In the genomic region with DNA sequence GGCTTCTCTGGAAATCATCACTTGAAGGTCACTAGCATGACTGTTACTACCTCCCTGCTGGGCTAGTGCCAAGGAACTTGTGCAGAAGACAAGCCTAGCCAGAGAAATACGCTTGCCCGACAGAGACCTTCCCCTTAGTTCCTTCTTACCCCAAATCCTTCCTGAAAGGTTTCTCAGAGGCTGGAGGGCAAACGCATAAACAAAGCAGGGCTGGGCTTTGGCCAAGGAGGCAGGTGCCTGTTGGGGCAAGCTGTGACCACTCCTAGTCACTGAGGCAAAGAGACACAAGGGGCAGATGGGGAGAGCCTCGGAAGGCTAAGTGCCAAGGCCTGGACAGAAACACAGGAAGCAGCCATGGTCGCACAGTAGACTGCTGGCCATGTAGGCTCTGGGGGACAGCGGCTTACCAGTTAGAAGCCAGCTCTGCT, we compare ENCODE assay signal across 8 mouse cellular contexts. TPM values are rescaled to one million over a fixed set of nuclear protein-coding genes. Genes with fewer than 3 reads are reported as not detected.
DNase-seq lines count a peak whose midpoint lies in the region.

No protein-coding gene starts in this region.

- peak; percentile 23 to 49 for DNase-seq in layer of hippocampus, postnatal 10 days (ENCODE audit: low spot score in 2 of 2)
- DNase-seq in layer of hippocampus, adult 18-20 months (ENCODE audit: low spot score in 2 of 2), result no peak
- peak; percentile 82 for DNase-seq in cerebellum, adult 11 months
- DNase-seq in heart, adult 9 months (ENCODE audit: low spot score in 2 of 2), result peak; percentile 5 to 34
- DNase-seq in lung, postnatal 4 days, result peak; percentile 21 to 58
- no peak for DNase-seq in yolk sac, embryonic 10.5 days (ENCODE audit: low spot score)
- DNase-seq in left cerebral cortex, postnatal 36 days (ENCODE audit: low spot score in 2 of 2), result no peak
- DNase-seq in right cerebral cortex, postnatal 4 days, result no peak

- intact Hi-C loops in left cerebral cortex, postnatal 36 days (cut with DNase I), result no loop called here

RNA-seq across cellular contexts. Expression of a gene that starts 37.7 kb away (rescaled TPM):
- total RNA-seq in layer of hippocampus, postnatal 10 days (2021), result 100 to 1,000 TPM in 1 of 2 experiments, 10 to 100 TPM in 1; 95.0 to 100 TPM
- 10 to 100 TPM; 82.1 to 83.8 TPM for total RNA-seq in layer of hippocampus, adult 18-20 months (2021)
- total RNA-seq in left cerebral cortex, postnatal 36 days (2021), result 10 to 100 TPM; 81.4 to 90.6 TPM

Comparison
In these comparisons a context has a peak if more than half of its experiments do, and no peak if none do; other contexts are left out.
1. DNase-seq: peak in layer of hippocampus, postnatal 10 days (2 of 2), cerebellum, adult 11 months (single experiment), heart, adult 9 months (2 of 2) and lung, postnatal 4 days (2 of 2); none in layer of hippocampus, adult 18-20 months (0 of 2), yolk sac, embryonic 10.5 days (single experiment), left cerebral cortex, postnatal 36 days (0 of 2) and right cerebral cortex, postnatal 4 days (single experiment).